Mouse (Mus musculus) MEL (cell line): ENCODE results near the gene Gpat3.

Experiments used
- BHLHE40 ChIP-seq: IDR thresholded peaks from 2 replicates; pipeline ENCODE4 v1.6.1; 2012; ENCODE audit warnings: low read depth, mild to moderate bottlenecking, inconsistent platforms, low read length, improper control_type of control experiment, borderline replicate concordance
- CHD2 ChIP-seq: IDR thresholded peaks from 2 replicates; pipeline ENCODE4 v1.6.1; 2011; ENCODE audit warnings: low read length, improper control_type of control experiment
- CTCF ChIP-seq, 3 experiments: IDR thresholded peaks in 2 of 3; conservative IDR thresholded peaks in 1 of 3; 2 replicates each; pipeline ENCODE4 v1.5.1; 2011 to 2012; ENCODE audit warnings: low read length in 3 of 3, low read depth in 2 of 3, mild to moderate bottlenecking in 2 of 3, improper control_type of control experiment in 1 of 3, inconsistent platforms in 1 of 3, mixed read lengths in 1 of 3, moderate library complexity in 1 of 3; ENCODE audit not compliant: control insufficient read depth in 1 of 3, insufficient read depth in 1 of 3, poor library complexity in 1 of 3, severe bottlenecking in 1 of 3
- E2F4 ChIP-seq: IDR thresholded peaks from 2 replicates; pipeline ENCODE4 v1.6.1; 2011; ENCODE audit warnings: low read depth, low read length, improper control_type of control experiment, borderline replicate concordance
- EP300 ChIP-seq, 2 experiments: IDR thresholded peaks; 2 replicates each; pipeline ENCODE4 v1.6.1; 2011; ENCODE audit warnings: improper control_type of control experiment in 2 of 2, low read length in 2 of 2, low read depth in 1 of 2, mild to moderate bottlenecking in 1 of 2
- MXI1 ChIP-seq: IDR thresholded peaks from 2 replicates; pipeline ENCODE4 v1.6.1; 2011; ENCODE audit warnings: mild to moderate bottlenecking, low read depth, low read length, improper control_type of control experiment
- MYC ChIP-seq: IDR thresholded peaks from 2 replicates; pipeline ENCODE4 v1.6.1; 2011; ENCODE audit warnings: low read depth, mild to moderate bottlenecking, low read length, improper control_type of control experiment, moderate library complexity
- POLR2A ChIP-seq, 2 experiments: IDR thresholded peaks; 2 replicates each; pipeline ENCODE4 v1.6.1; 2011 to 2012; ENCODE audit warnings: low read length in 2 of 2, mild to moderate bottlenecking in 2 of 2, control low read depth in 1 of 2, improper control_type of control experiment in 1 of 2, low read depth in 1 of 2, moderate library complexity in 1 of 2; ENCODE audit not compliant: control insufficient read depth in 1 of 2, insufficient read depth in 1 of 2, poor library complexity in 1 of 2
- POLR2AphosphoS5 ChIP-seq: IDR thresholded peaks from 2 replicates; pipeline ENCODE4 v1.6.1; 2012; ENCODE audit warnings: low read depth, borderline replicate concordance, mild to moderate bottlenecking, inconsistent platforms, low read length, moderate library complexity, mixed read lengths
- RAD21 ChIP-seq: IDR thresholded peaks from 2 replicates; pipeline ENCODE4 v1.6.1; 2011; ENCODE audit warnings: mild to moderate bottlenecking, low read depth, low read length, improper control_type of control experiment
- TAL1 ChIP-seq: IDR thresholded peaks from 2 replicates; pipeline ENCODE4 v1.6.1; 2012; ENCODE audit warnings: mild to moderate bottlenecking, inconsistent platforms, low read length, moderate library complexity, mixed read lengths
- ZC3H11A ChIP-seq: IDR thresholded peaks from 2 replicates; pipeline ENCODE4 v1.6.1; 2012; ENCODE audit warnings: low read depth, mild to moderate bottlenecking, inconsistent platforms, low read length, improper control_type of control experiment
- ZMIZ1 ChIP-seq: IDR thresholded peaks from 2 replicates; pipeline ENCODE4 v1.6.1; 2012; ENCODE audit warnings: low read depth, mild to moderate bottlenecking, inconsistent platforms, low read length, improper control_type of control experiment, moderate library complexity

DNA sequence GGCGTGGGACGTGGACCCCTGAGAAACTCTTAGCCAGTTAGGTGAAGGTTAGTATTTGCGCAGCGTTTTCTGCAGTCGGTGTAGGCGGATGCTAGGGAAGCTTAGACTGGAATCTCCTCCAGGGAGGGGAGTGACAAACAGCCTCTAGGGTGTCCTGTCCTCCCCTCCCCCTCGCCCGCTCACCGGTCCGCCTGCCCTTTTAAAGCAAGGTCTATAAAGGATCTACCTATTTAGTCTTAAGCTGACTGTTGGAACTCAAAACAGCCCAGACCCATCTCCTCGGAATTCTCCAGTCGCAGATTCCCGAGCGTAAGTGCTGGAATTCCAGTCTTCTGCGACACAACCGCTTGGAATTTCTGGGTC, at the start of gene Gpat3:
- TF ChIP-seq CTCF (IDR thresholded peaks at IDR 0.05 in 2 of 3, conservative IDR thresholded peaks at IDR 0.05 in 1 of 3; ENCODE audit: control insufficient read depth in 1 of 3, insufficient read depth in 1 of 3, low read depth in 2 of 3, low read length in 3 of 3, poor library complexity in 1 of 3, severe bottlenecking in 1 of 3) (no peak), TAL1 (no peak), POLR2A (IDR thresholded peaks at IDR 0.05; ENCODE audit: control insufficient read depth in 1 of 2, insufficient read depth in 1 of 2, low read depth in 1 of 2, low read length in 2 of 2, poor library complexity in 1 of 2) (no peak), ZMIZ1 (no peak), ZC3H11A (no peak), MXI1 (no peak), RAD21 (no peak), EP300 (IDR thresholded peaks at IDR 0.05; ENCODE audit: low read depth in 1 of 2, low read length in 2 of 2) (no peak), MYC (no peak), BHLHE40 (no peak), POLR2AphosphoS5 (no peak), E2F4 (no peak), CHD2 (no peak)
